Mouse (Mus musculus) embryonic fibroblast, embryonic 13.5 days (primary cell): ENCODE results near the gene Nmnat2.

Experiments used
- CTCF ChIP-seq: IDR thresholded peaks from 2 replicates; pipeline ENCODE4 v1.5.1; 2011; ENCODE audit warnings: mild to moderate bottlenecking, control low read depth, low read length, moderate library complexity, borderline replicate concordance; ENCODE audit not compliant: insufficient read depth
- POLR2A ChIP-seq: IDR thresholded peaks from 2 replicates; pipeline ENCODE4 v1.6.1; 2011; ENCODE audit warnings: low read depth, mild to moderate bottlenecking, control low read depth, low read length, moderate library complexity

DNA sequence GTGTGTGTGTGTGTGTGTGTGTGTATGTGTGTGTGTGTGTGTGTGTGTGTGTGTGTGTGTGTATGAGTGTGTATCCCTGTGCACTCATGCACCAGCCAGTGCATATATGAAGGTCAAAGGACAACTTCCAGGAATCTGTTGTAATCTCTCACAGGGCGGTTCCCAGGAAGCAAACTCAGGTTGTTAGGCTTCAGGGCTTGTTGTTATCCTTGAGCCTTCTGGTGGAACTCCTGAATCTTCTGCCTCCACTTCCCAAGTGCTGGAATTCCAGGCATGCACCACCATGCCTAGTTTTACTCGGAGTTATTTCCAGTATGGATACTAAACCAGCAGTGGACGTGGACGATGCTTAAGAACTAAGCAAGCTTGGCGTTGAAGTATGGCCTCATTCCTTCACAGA is 37.9 kb upstream of the Nmnat2 start:
- TF ChIP-seq POLR2A (no peak), CTCF (no peak)
